In the genomic region with DNA sequence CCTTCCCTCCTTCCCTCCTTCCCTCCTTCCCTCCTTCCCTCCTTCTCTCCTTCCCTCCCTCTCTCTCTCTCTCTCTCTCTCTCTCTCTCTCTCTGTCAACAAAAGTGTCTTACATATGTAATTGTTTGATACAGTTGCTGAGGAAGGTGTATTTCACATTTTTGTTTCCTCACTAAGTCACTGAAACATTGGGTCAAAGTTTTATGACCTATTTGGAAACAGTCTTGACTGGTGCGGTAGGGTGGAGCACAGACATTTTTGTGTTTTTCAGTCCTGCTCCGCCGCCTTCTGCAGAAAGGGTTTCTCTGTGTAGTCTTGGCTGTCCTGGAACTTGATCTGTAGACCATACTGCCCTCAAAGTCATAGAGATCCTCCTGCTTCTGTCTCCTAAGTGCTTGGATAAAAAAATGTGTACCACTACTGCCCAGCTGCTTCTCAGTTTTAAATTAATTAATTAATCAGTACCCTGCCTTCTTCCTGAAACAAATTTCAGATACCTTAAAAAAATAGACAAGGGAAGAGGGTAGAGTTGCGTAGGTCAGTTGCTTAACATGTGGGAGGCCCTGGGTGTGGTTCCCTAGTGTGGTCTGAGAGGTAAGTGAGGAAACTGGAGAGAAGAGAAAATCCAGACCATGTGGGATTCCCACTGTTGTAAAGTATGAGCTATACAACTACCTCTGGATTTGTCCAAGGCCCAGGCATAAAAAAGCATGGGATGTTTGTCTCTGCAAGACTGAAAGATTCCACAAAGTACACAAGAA, we compare ENCODE assay signal across 22 mouse cellular contexts. TPM values are rescaled to one million over a fixed set of nuclear protein-coding genes. Genes with fewer than 3 reads are reported as not detected.
DNase-seq lines count a peak whose midpoint lies in the region; ATAC-seq lines count a peak whose summit lies in the region.
"Had no signal": no experiment of that assay in that cellular context is flagged by ENCODE, and none has a peak within 500 bp of the region (broad histone marks: within the 10 kb centered on the region; RNA-seq: fewer than 3 reads in every experiment).

No protein-coding gene starts in this region.

- H3K9me3 ChIP-seq in liver, embryonic 16.5 days (replicated peaks; ENCODE audit: control insufficient read depth, low read length), result no peaks in the 10 kb centered on the region; the same call in 1 of the 2 replicates
- H3K9me3 ChIP-seq: embryonic facial prominence, embryonic 10.5 days; heart, embryonic 10.5 days; hindbrain, embryonic 12.5 days had no signal

- no peak for DNase-seq in liver
- DNase-seq in lung, postnatal 36 days, result peak; percentile 71
- DNase-seq in lung, postnatal 10 days, result no peak
- DNase-seq in neural tube, embryonic 10.5 days (ENCODE audit: extremely low spot score, low spot score), result no peak
- no peak for DNase-seq in urinary bladder, postnatal 10 days (ENCODE audit: low spot score)
- DNase-seq: adrenal gland, postnatal 14 days; cerebellum, adult 18-20 months; cerebellum, adult 9-11 months; cerebellum, postnatal 36 days; gastrocnemius, postnatal 36 days; heart, adult 18-20 months; heart, postnatal 10 days; heart, postnatal 4 days had no signal

- no peaks in the 10 kb centered on the region for H3K27me3 ChIP-seq in liver, embryonic 16.5 days (ENCODE audit: control insufficient read depth, insufficient read depth, low read depth, low read length)
- H3K27me3 ChIP-seq: hindbrain, embryonic 12.5 days had no signal

- 66% methylated on average over 4 of the region's 4 CpGs for WGBS in liver, embryonic 16.5 days (ENCODE audit: insufficient replicate concordance)

- H3K9ac ChIP-seq in liver, embryonic 16.5 days (ENCODE audit: low read depth, low read length), result no peak overlapping the region
- H3K9ac ChIP-seq: hindbrain, embryonic 12.5 days had no signal

- 0 out of 2 replicates have a peak overlapping the region, but pooled peaks have one; percentile 17 for H3K27ac ChIP-seq in liver, embryonic 16.5 days (ENCODE audit: low read length)
- H3K27ac ChIP-seq: embryonic facial prominence, embryonic 10.5 days; forebrain, embryonic 10.5 days; heart, embryonic 10.5 days; hindbrain, embryonic 12.5 days had no signal

- ATAC-seq in liver, embryonic 16.5 days (ENCODE audit: low read depth), result no peak
- peak; percentile 88 for ATAC-seq in granulocyte monocyte progenitor cell, adult 5-6 weeks (replicated peaks; ENCODE audit: poor library complexity, severe bottlenecking)
- ATAC-seq: forebrain, embryonic 14.5 days; hindbrain, embryonic 16.5 days had no signal

- H3K4me2 ChIP-seq in liver, embryonic 16.5 days (ENCODE audit: low read depth, low read length), result no peak overlapping the region
- H3K4me2 ChIP-seq: hindbrain, embryonic 12.5 days had no signal

- peaks cover 5% of the 10 kb centered on the region for H3K36me3 ChIP-seq in liver, embryonic 16.5 days (ENCODE audit: control insufficient read depth, insufficient read depth)

- H3K4me1 ChIP-seq in liver, embryonic 16.5 days (ENCODE audit: control insufficient read depth, low read depth, low read length), result peaks cover 5% of the 10 kb centered on the region
- H3K4me1 ChIP-seq: forebrain, embryonic 10.5 days; hindbrain, embryonic 12.5 days had no signal

- H3K4me3 ChIP-seq in liver, embryonic 16.5 days (ENCODE audit: low read depth, low read length), result no peak overlapping the region
- H3K4me3 ChIP-seq: embryonic facial prominence, embryonic 10.5 days; erythroblast, embryonic 14.5 days; forebrain, embryonic 10.5 days; heart, embryonic 10.5 days; hindbrain, embryonic 12.5 days had no signal

RNA-seq across cellular contexts. Expression of a gene that starts 21.6 kb away (rescaled TPM):
- 93.1 and 96.3 TPM in 2 replicates for polyA plus RNA-seq in liver, embryonic 16.5 days (2015; fragmentation: Nextera tagmentation; extraction: Ambion mirVana)
- total RNA-seq in granulocyte monocyte progenitor cell, adult 5-6 weeks (2014; fragmentation: Nextera tagmentation), result 96.4 and 117 TPM in 2 replicates
- total RNA-seq in granulocyte monocyte progenitor cell, adult 5-6 weeks (2017), result 75.8 and 79.6 TPM in 2 replicates
